Mouse (Mus musculus) olfactory bulb, adult 2 months (tissue): Measurements from ENCODE around the gene Nr2f6. TPM values are rescaled to one million over a fixed set of nuclear protein-coding genes. Genes with fewer than 3 reads are reported as not detected.

Experiments used
- H3K27ac ChIP-seq: fragments of 200-500 bp; 2 replicates; pipeline ENCODE4 v1.5.1; 2012; ENCODE audit warnings: low read depth, low read length; ENCODE audit not compliant: insufficient read depth
- H3K4me1 ChIP-seq: fragments of 200-500 bp; 2 replicates; pipeline ENCODE4 v1.6.1; 2012; ENCODE audit warnings: low read length; ENCODE audit not compliant: control insufficient read depth, insufficient read depth
- H3K4me3 ChIP-seq: fragments of 200-500 bp; 2 replicates; pipeline ENCODE4 v1.5.1; 2012; ENCODE audit warnings: mild to moderate bottlenecking, low read depth, low read length, moderate library complexity; ENCODE audit not compliant: insufficient read depth
- CTCF ChIP-seq: fragments of 200-500 bp; IDR thresholded peaks from 2 replicates; pipeline ENCODE4 v1.5.1; 2012; ENCODE audit warnings: low read depth, mild to moderate bottlenecking, low read length, moderate library complexity; ENCODE audit not compliant: insufficient read depth
- POLR2A ChIP-seq: fragments of 200-500 bp; IDR thresholded peaks from 2 replicates; pipeline ENCODE4 v1.6.1; 2012; ENCODE audit warnings: mild to moderate bottlenecking, low read depth, low read length, moderate library complexity; ENCODE audit not compliant: insufficient read depth
- WGBS: fragments of 180-500 bp; shearing (Covaris S2); methylation state at CpG from one replicate; pipeline ENCODE4 v1.1.7; 2018; 5-methylcytosine and 5-hydroxymethylcytosine counted together
- polyA plus RNA-seq: library from polyadenylated mRNA; stranded (reverse); fragments of >200 nt; gene quantifications from 2 replicates; pipeline ENCODE4 v1.2.4, GENCODE M21; 2012; ENCODE audit warnings: low replicate concordance; ENCODE audit not compliant: missing spikeins, insufficient read depth, insufficient read length

Gene Nr2f6
- polyA plus RNA-seq, 1 experiment = not detected

DNA sequence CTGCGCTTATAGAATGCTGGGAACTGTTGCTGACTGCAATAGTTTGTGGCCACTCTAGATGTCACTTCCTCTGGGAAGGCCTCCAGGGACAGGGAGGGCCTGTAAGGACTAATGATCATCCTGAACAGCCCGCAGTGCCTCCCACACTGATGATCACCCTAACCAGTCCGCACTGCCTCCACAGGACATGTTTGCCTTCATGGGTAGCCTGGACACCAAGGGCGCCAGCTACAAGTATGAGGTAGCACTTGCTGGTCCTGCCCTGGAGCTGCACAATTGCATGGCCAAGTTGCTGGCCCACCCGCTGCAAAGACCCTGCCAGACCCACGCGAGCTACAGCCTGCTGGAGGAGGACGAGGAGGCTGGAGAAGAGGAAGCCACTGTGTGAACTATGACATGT, 22.3 kb upstream of the Nr2f6 start:
- TF ChIP-seq CTCF (no peak), POLR2A (no peak)
- WGBS = 87% methylated on average over 8 of the region's 8 CpGs
- peaks cover 18% of the 10 kb centered on the region for H3K4me1 ChIP-seq
- no peak overlapping the region for H3K27ac ChIP-seq
- no peak overlapping the region for H3K4me3 ChIP-seq

DNA sequence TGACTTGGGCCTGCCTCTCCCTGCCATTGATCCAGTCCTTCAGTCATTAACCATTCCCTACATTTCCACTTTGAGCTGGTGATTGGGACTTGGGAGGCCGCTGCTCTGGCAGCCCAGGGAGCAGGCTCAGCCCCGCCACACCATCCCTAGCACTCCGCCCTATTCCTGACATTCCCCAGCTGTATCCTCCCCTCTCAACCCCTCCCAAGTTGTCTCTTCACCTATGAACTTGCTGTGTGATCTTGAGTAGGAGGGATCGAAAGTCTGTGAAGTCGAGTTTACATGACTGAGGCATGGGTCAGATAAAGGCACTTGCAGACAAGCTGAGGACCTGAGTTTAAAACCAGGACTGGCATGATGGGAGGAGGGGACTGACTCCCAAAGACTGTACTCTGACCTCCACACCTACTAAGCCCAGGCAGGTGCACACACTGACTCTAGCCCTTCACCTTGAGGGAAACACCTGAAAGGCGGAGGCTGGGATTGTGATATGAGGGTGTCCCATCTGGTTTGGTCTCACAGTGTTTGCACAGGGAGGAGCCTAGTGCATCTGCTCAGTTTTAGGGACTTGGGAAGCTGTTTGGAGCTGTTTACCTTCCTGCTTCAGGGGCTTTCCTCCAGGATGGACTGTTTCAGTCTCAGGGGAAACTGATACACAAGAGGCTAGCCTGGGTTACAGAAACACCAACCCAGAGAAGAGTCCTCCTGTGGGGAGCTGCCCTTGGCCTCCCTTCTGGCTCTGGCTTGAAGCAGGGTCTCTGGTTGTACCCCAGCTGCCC, 21.5 kb upstream of the Nr2f6 start:
- no peak for TF ChIP-seq POLR2A
- no peak for TF ChIP-seq CTCF
- WGBS = 91% methylated on average over 6 of the region's 6 CpGs
- H3K27ac ChIP-seq = no peak overlapping the region

GRCm38 (mm10) chr8:71402446-71402964, 20.7 kb upstream of the Nr2f6 start:
- no peak for TF ChIP-seq POLR2A
- TF ChIP-seq CTCF = no peak
- H3K27ac ChIP-seq = no peak overlapping the region
- no peak overlapping the region for H3K4me3 ChIP-seq
- WGBS = 87% methylated on average over 9 of the region's 9 CpGs
- H3K4me1 ChIP-seq = peaks cover 21% of the 10 kb centered on the region

More for the DNA sequence above, 21.5 kb upstream of the Nr2f6 start:
- Histone ChIP-seq H3K4me1 (peaks cover 18% of the 10 kb centered on the region), H3K4me3 (no peak overlapping the region)

- Histone ChIP-seq H3K4me1 (peaks cover 19% of the 10 kb centered on the region), H3K4me3 (no peak overlapping the region), H3K27ac (no peak overlapping the region)
- TF ChIP-seq POLR2A (no peak), CTCF (no peak)
These were observed 19.7 kb upstream of the Nr2f6 start for GRCm38 (mm10) chr8:71401454-71401853.

DNA sequence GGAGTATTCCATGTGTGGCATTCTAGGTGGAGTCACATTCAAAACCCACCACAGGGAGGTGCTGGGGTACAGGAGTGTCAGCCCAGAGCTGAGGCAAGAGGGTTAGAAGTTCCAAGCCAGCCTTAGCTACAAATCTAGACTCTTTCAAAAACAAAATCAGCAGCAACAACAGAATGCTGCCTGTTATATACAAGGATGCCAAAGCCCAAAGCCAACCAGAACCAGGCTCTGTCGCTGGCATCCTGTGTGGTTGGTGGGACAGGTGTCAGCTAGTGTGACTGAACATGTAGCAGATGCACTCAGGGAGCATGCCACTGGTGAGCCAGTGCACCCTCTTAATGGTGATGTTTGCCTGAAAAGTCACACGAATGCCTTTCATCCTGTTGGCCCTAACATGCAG, 19.1 kb upstream of the Nr2f6 start:
- H3K4me1 ChIP-seq = peaks cover 17% of the 10 kb centered on the region
- WGBS = 95% methylated on average over 2 of the region's 2 CpGs
- H3K4me3 ChIP-seq = no peak overlapping the region
- no peak overlapping the region for H3K27ac ChIP-seq
- TF ChIP-seq CTCF (no peak), POLR2A (no peak)

- TF ChIP-seq CTCF (no peak), POLR2A (no peak)
- 0 out of 2 replicates have a peak overlapping the region, but pooled peaks have one; percentile 2 for H3K4me3 ChIP-seq
- 78% methylated on average over 12 of the region's 12 CpGs for WGBS
- H3K27ac ChIP-seq = no peak overlapping the region
- peaks cover 9% of the 10 kb centered on the region for H3K4me1 ChIP-seq
These were observed 15.9 kb upstream of the Nr2f6 start for GRCm38 (mm10) chr8:71397701-71398100.

DNA sequence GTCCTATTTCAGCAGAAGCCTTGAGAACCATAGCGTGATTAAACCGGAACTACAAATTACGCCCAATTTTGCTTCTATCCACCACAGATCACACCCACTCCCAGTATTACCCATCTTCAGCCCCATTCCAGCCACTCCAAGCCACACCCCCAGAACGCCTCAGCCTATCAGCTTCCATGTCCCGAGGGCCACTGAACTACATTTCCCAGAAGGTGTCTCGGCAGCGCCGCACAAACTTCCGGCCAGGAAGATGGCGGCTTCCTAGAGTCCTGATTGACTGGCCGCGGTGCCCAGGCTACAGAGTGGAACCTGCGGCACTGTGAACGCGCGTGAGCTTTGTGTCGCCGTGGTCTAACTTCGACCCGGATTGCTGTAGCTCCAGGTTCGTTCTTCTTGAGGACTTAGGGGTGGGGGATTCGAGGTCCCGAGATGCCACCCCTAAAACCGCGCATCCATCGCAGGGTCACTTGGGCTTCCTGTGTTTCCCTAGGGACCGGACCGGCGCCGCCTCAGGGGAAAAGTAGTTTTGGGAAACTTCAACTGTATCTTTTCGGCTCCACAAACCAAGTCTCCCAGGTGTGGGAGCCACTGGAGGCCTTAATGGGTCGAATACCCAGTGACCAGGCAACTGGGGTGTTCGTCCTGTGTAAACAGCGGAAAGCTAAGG, 15.0 kb upstream of the Nr2f6 start, which contains the start of gene Babam1:
Babam1 (plus strand) TSS at position 223 of the 667 bp plus-strand sequence.
- H3K4me1 ChIP-seq = peaks cover 9% of the 10 kb centered on the region
- TF ChIP-seq CTCF (no peak), POLR2A (peak; percentile 69)
- H3K4me3 ChIP-seq = peak within 1 kb of the TSS; percentile 78
- under 1% methylated on average over 34 of the region's 34 CpGs for WGBS
- peak within 1 kb of the TSS; percentile 57 for H3K27ac ChIP-seq

- 84% methylated on average over 9 of the region's 9 CpGs for WGBS
- peaks cover 9% of the 10 kb centered on the region for H3K4me1 ChIP-seq
- TF ChIP-seq CTCF = no peak
- TF ChIP-seq POLR2A = no peak
- peak within 1 kb of the TSS; percentile 18 for H3K4me3 ChIP-seq
- H3K27ac ChIP-seq = peak within 1 kb of the TSS; percentile 26
These were observed 13.9 kb upstream of the Nr2f6 start, which contains the start of gene Ushbp1 for GRCm38 (mm10) chr8:71395629-71396028. Gene Ushbp1, minus strand, starts transcription at chr8:71395802.

DNA sequence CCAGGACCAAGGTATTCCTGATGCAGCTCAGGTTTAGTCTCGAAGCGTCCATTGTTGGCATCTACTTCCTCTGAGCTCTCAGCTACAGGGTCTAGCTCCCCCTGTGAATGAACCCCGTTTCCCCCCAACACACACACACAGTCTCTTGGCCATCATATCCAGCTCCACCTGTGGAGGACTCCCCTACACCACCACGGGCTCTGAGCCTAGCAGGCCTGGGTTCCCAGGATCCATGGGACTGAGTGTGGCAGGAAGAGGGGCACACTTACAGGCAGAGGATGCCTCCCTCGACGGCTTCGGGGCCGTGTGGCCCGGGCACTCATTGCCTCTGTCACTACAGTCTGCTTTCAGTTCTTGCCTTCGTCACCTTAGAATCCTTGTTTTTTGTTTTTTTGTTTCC, 13.3 kb upstream of the Nr2f6 start:
- WGBS = 85% methylated on average over 10 of the region's 10 CpGs
- Histone ChIP-seq H3K4me3 (no peak overlapping the region; the same call in 1 of the 2 replicates), H3K27ac (no peak overlapping the region), H3K4me1 (peaks cover 9% of the 10 kb centered on the region)
- no peak for TF ChIP-seq CTCF
